Mouse (Mus musculus) CH12.LX (cell line): ENCODE results near the gene Mprip. TPM values are rescaled to one million over a fixed set of nuclear protein-coding genes. Genes with fewer than 3 reads are reported as not detected.

ENCODE experiments used
- DNase-seq: peaks from one replicate; pipeline ENCODE4 v3.0.0-alpha.2; 2013; ENCODE audit errors: extremely low read depth
- H3K27ac ChIP-seq: 2 replicates; pipeline ENCODE4 v1.5.1; 2012; ENCODE audit warnings: low read depth, mild to moderate bottlenecking, control low read depth, moderate library complexity; ENCODE audit not compliant: insufficient read depth
- H3K27me3 ChIP-seq: replicated peaks from 2 replicates; pipeline ENCODE3; 2012; ENCODE audit warnings: inconsistent platforms
- H3K36me3 ChIP-seq, 2 experiments: replicated peaks in 1 of 2; 2 replicates each; pipeline versions ENCODE3 to v1.6.1; 2012; ENCODE audit warnings: inconsistent platforms in 1 of 2, low read length in 1 of 2, mild to moderate bottlenecking in 1 of 2, mixed read lengths in 1 of 2, moderate library complexity in 1 of 2; ENCODE audit not compliant: control insufficient read depth in 1 of 2, insufficient read depth in 1 of 2
- H3K4me1 ChIP-seq, 2 experiments: 2 replicates each; pipeline ENCODE4 v1.6.1; 2012; ENCODE audit warnings: inconsistent platforms in 1 of 2, moderate library complexity in 1 of 2; ENCODE audit not compliant: insufficient read depth in 2 of 2, control insufficient read depth in 1 of 2
- H3K4me2 ChIP-seq: 2 replicates; pipeline ENCODE4 v1.6.1; 2012; ENCODE audit warnings: low read depth, mild to moderate bottlenecking, control low read depth; ENCODE audit not compliant: poor library complexity, insufficient read depth, severe bottlenecking
- H3K4me3 ChIP-seq, 3 experiments: fragments of 150-350 bp in 1 of 3; sonication (generic) in 1 of 3; replicated peaks in 1 of 3; 2 replicates each; pipeline versions ENCODE3 to v1.5.1; 2011 to 2012; ENCODE audit warnings: low read depth in 2 of 3, low read length in 2 of 3, mild to moderate bottlenecking in 2 of 3, moderate library complexity in 2 of 3, control low read depth in 1 of 3, improper control_type of control experiment in 1 of 3, inconsistent platforms in 1 of 3, mixed read lengths in 1 of 3; ENCODE audit not compliant: poor library complexity in 1 of 3
- H3K79me2 ChIP-seq: replicated peaks from 2 replicates; pipeline ENCODE4 v1.6.1; 2012; ENCODE audit warnings: mild to moderate bottlenecking, moderate library complexity; ENCODE audit not compliant: control insufficient read depth, poor library complexity, insufficient read depth, severe bottlenecking; ENCODE audit errors: extremely low read depth
- H3K9ac ChIP-seq: 2 replicates; pipeline ENCODE4 v1.6.1; 2012; ENCODE audit warnings: low read depth, mild to moderate bottlenecking, control low read depth, moderate library complexity; ENCODE audit not compliant: insufficient read depth
- H3K9me3 ChIP-seq: replicated peaks from 2 replicates; pipeline ENCODE3; 2012; ENCODE audit warnings: low read length, inconsistent platforms, mixed read lengths
- BHLHE40 ChIP-seq: IDR thresholded peaks from 2 replicates; pipeline ENCODE4 v1.6.1; 2011; ENCODE audit warnings: mild to moderate bottlenecking, low read depth, low read length, improper control_type of control experiment
- CTCF ChIP-seq, 2 experiments: IDR thresholded peaks in 1 of 2; conservative IDR thresholded peaks in 1 of 2; 2 replicates each; pipeline ENCODE4 v1.5.1; 2011 to 2012; ENCODE audit warnings: low read depth in 2 of 2, low read length in 2 of 2, improper control_type of control experiment in 1 of 2, inconsistent platforms in 1 of 2, mild to moderate bottlenecking in 1 of 2, moderate library complexity in 1 of 2
- E2F4 ChIP-seq: IDR thresholded peaks from 2 replicates; pipeline ENCODE4 v1.6.1; 2011; ENCODE audit warnings: low read depth, low read length, improper control_type of control experiment; ENCODE audit not compliant: insufficient replicate concordance
- EP300 ChIP-seq: IDR thresholded peaks from 2 replicates; pipeline ENCODE4 v1.6.1; 2011; ENCODE audit warnings: low read length, improper control_type of control experiment
- ETS1 ChIP-seq: conservative IDR thresholded peaks from 2 replicates; pipeline ENCODE4 v1.6.1; 2012; ENCODE audit warnings: low read depth, mild to moderate bottlenecking, inconsistent platforms, low read length, improper control_type of control experiment, moderate library complexity
- GABPA ChIP-seq: IDR thresholded peaks from 2 replicates; pipeline ENCODE4 v1.6.1; 2012; ENCODE audit warnings: low read depth, low read length, improper control_type of control experiment, inconsistent platforms; ENCODE audit not compliant: insufficient replicate concordance
- HCFC1 ChIP-seq: IDR thresholded peaks from 2 replicates; pipeline ENCODE4 v1.6.1; 2012; ENCODE audit warnings: low read depth, mild to moderate bottlenecking, inconsistent platforms, low read length, improper control_type of control experiment
- IRF4 ChIP-seq: IDR thresholded peaks from 2 replicates; pipeline ENCODE4 v1.6.1; 2014; ENCODE audit warnings: low read depth, mild to moderate bottlenecking, inconsistent platforms, low read length, improper control_type of control experiment
- JUND ChIP-seq: conservative IDR thresholded peaks from 2 replicates; pipeline ENCODE4 v1.6.1; 2011; ENCODE audit warnings: low read depth, low read length, improper control_type of control experiment
- KAT2A ChIP-seq: IDR thresholded peaks from 2 replicates; pipeline ENCODE4 v1.6.1; 2012; ENCODE audit warnings: low read length, improper control_type of control experiment, inconsistent platforms; ENCODE audit not compliant: insufficient replicate concordance
- MAX ChIP-seq: IDR thresholded peaks from 2 replicates; pipeline ENCODE4 v1.6.1; 2011; ENCODE audit warnings: low read length, improper control_type of control experiment
- NELFE ChIP-seq: IDR thresholded peaks from 2 replicates; pipeline ENCODE4 v1.6.1; 2011; ENCODE audit warnings: low read depth, low read length, improper control_type of control experiment
- POLR2A ChIP-seq: IDR thresholded peaks from 2 replicates; pipeline ENCODE4 v1.6.1; 2011; ENCODE audit warnings: low read depth, mild to moderate bottlenecking, improper control_type of control experiment, low read length
- SMC3 ChIP-seq: IDR thresholded peaks from 2 replicates; pipeline ENCODE4 v1.6.1; 2011; ENCODE audit warnings: low read depth, low read length, improper control_type of control experiment
- TBP ChIP-seq: conservative IDR thresholded peaks from 2 replicates; pipeline ENCODE4 v1.6.1; 2011; ENCODE audit warnings: low read depth, low read length, improper control_type of control experiment
- USF1 ChIP-seq: IDR thresholded peaks from 2 replicates; pipeline ENCODE4 v1.6.1; 2014; ENCODE audit warnings: low read depth, mild to moderate bottlenecking, inconsistent platforms, low read length, improper control_type of control experiment
- ZNF384 ChIP-seq: IDR thresholded peaks from 2 replicates; pipeline ENCODE4 v1.6.1; 2012; ENCODE audit warnings: low read depth, low read length, improper control_type of control experiment, inconsistent platforms
- dilution Hi-C: fragments of 300-500 bp; cut with MboI; formaldehyde crosslinking; loops from 2 replicates; pipeline ENCODE4 v1.14.3; 2020; ENCODE audit warnings: low sequenced_read_pairs; ENCODE audit not compliant: extremely low pct_unique_long_range_greater_than_20kb, extremely low pct_ligation_motif_present
- in situ Hi-C: fragments of 300-500 bp; cut with MboI; formaldehyde crosslinking; loops from 3 replicates; pipeline ENCODE4 v1.14.3; 2019; ENCODE audit warnings: low sequenced_read_pairs, low pct_ligation_motif_present, low pct_unique_long_range_greater_than_20kb, mixed read lengths
- polyA plus RNA-seq: library from polyadenylated mRNA; unstranded; fragments of >175 nt; gene quantifications from 2 replicates; pipeline ENCODE4 v1.2.1, GENCODE M21; 2012; ENCODE audit warnings: low read depth; ENCODE audit not compliant: insufficient read length
- total RNA-seq, 2 experiments: library from RNA; depleted of rRNA; stranded (reverse); fragments of 300-350 nt in 1 of 2; fragments of >200 nt in 1 of 2; gene quantifications; 2 replicates each; pipeline ENCODE4 v1.2.3; 2012 to 2014

The Mprip gene
- total and polyA plus RNA-seq, 3 experiments: 50.6 to 59.5 (median 56.4) TPM

GRCm38 (mm10) chr11:59759626-59760025 lies 98.5 kb downstream of the Mprip start:
- no peaks in the 10 kb centered on the region for H3K9me3 ChIP-seq
- H3K4me1 ChIP-seq: no peaks in the 10 kb centered on the region
- no peak overlapping the region for H3K9ac ChIP-seq
- no peak overlapping the region for H3K4me2 ChIP-seq
- no peak for TF ChIP-seq TBP
- no peak for TF ChIP-seq SMC3
- TF ChIP-seq CTCF (conservative IDR thresholded peaks at IDR 0.05 in 1 of 2, IDR thresholded peaks at IDR 0.05 in 1 of 2; ENCODE audit: low read depth in 2 of 2, low read length in 2 of 2): no peak
- no peak for TF ChIP-seq E2F4
- TF ChIP-seq POLR2A: no peak
- TF ChIP-seq IRF4: no peak
- no peak for TF ChIP-seq NELFE
- TF ChIP-seq ETS1: no peak
- TF ChIP-seq MAX: no peak
- no peak for TF ChIP-seq HCFC1
- no peak for TF ChIP-seq ZNF384
- TF ChIP-seq JUND: no peak
- TF ChIP-seq KAT2A: no peak
- no peak overlapping the region for H3K4me3 ChIP-seq
- in situ Hi-C loops (loop anchor here (10.0 kb wide), 1 partner anchor 235 kb away; the partner anchor contains the start of gene Zkscan17), dilution Hi-C loops (no loop called here)
- no peak for DNase-seq
- H3K27ac ChIP-seq: no peak overlapping the region
- H3K36me3 ChIP-seq: peaks cover 32 to 94% of the 10 kb centered on the region in 2 experiments
- no peaks in the 10 kb centered on the region for H3K27me3 ChIP-seq
- H3K79me2 ChIP-seq: no peaks in the 10 kb centered on the region

GRCm38 (mm10) chr11:59760796-59761195 lies 99.7 kb downstream of the Mprip start:
- Histone ChIP-seq H3K4me3 (no peak overlapping the region), H3K9me3 (no peaks in the 10 kb centered on the region), H3K4me1 (no peaks in the 10 kb centered on the region), H3K79me2 (no peaks in the 10 kb centered on the region), H3K27ac (no peak overlapping the region), H3K36me3 (peaks cover 35 to 94% of the 10 kb centered on the region in 2 experiments), H3K27me3 (no peaks in the 10 kb centered on the region), H3K9ac (no peak overlapping the region), H3K4me2 (no peak overlapping the region)
- in situ Hi-C loops: no loop called here
- no peak for DNase-seq
- dilution Hi-C loops: no loop called here
- TF ChIP-seq USF1 (no peak), POLR2A (no peak), GABPA (no peak), EP300 (no peak), BHLHE40 (no peak)
